Mouse (Mus musculus) hindbrain, embryonic 11.5 days (tissue): ENCODE results near the gene Sez6l. TPM values are rescaled to one million over a fixed set of nuclear protein-coding genes. Genes with fewer than 3 reads are reported as not detected.
"Not testable (repeated sequence)": the region's sequence is repeated elsewhere in the genome, so short reads cannot be mapped to it uniquely, and the experiment has no call there.

Experiments used
- ATAC-seq: fragments of 200-750 bp; cut with Nextera tagmentation; 2 replicates; pipeline ENCODE4 v1.8.0; 2017; ENCODE audit warnings: mild to moderate bottlenecking, moderate TSS enrichment, moderate library complexity; ENCODE audit not compliant: low FRiP score
- DNase-seq: peaks from one replicate; pipeline ENCODE4 v3.0.0-alpha.2; 2015; ENCODE audit warnings: low spot score
- H3K27ac ChIP-seq: fragments of 300-500 bp; sonication (generic); 2 replicates; pipeline ENCODE4 v1.5.1; 2014; ENCODE audit warnings: mild to moderate bottlenecking, low read depth, low read length
- H3K27me3 ChIP-seq: fragments of 300-500 bp; sonication (generic); 2 replicates; pipeline ENCODE4 v1.6.1; 2014; ENCODE audit warnings: mild to moderate bottlenecking, low read length, moderate library complexity, mixed read lengths; ENCODE audit not compliant: control insufficient read depth, insufficient read depth
- H3K36me3 ChIP-seq: fragments of 300-500 bp; sonication (generic); 2 replicates; pipeline ENCODE4 v1.6.1; 2014; ENCODE audit warnings: mild to moderate bottlenecking, low read length, moderate library complexity, mixed read lengths; ENCODE audit not compliant: control insufficient read depth, insufficient read depth
- H3K4me1 ChIP-seq: fragments of 300-500 bp; sonication (generic); replicated peaks from 2 replicates; pipeline ENCODE4 v1.6.1; 2014; ENCODE audit warnings: low read length, mixed read lengths; ENCODE audit not compliant: control insufficient read depth, insufficient read depth
- H3K4me2 ChIP-seq: fragments of 300-500 bp; sonication (generic); replicated peaks from 2 replicates; pipeline ENCODE4 v1.6.1; 2014; ENCODE audit warnings: mild to moderate bottlenecking, low read depth, low read length
- H3K4me3 ChIP-seq: fragments of 300-500 bp; sonication (generic); 2 replicates; pipeline ENCODE4 v1.5.1; 2014; ENCODE audit warnings: low read depth, low read length
- H3K9ac ChIP-seq: fragments of 300-500 bp; sonication (generic); 2 replicates; pipeline ENCODE4 v1.6.1; 2014; ENCODE audit warnings: low read depth, low read length
- H3K9me3 ChIP-seq: fragments of 300-500 bp; sonication (generic); 2 replicates; pipeline ENCODE4 v1.6.1; 2016; ENCODE audit warnings: low read length; ENCODE audit not compliant: control insufficient read depth
- WGBS: fragments of 180-500 bp; shearing (Covaris S2); extraction: QIAGEN DNeasy Blood & Tissue Kit; methylation state at CpG from one replicate; pipeline ENCODE4 v1.1.7; 2014; 5-methylcytosine and 5-hydroxymethylcytosine counted together
- polyA plus RNA-seq: library from polyadenylated mRNA; unstranded; fragments of >200 nt; fragmentation: Nextera tagmentation; extraction: Ambion mirVana; gene quantifications from 2 replicates; pipeline ENCODE4 v1.2.1, GENCODE M21; 2014

Sez6l gene
- polyA plus RNA-seq, 1 experiment from 2014 or later, result 5.1 TPM

DNA sequence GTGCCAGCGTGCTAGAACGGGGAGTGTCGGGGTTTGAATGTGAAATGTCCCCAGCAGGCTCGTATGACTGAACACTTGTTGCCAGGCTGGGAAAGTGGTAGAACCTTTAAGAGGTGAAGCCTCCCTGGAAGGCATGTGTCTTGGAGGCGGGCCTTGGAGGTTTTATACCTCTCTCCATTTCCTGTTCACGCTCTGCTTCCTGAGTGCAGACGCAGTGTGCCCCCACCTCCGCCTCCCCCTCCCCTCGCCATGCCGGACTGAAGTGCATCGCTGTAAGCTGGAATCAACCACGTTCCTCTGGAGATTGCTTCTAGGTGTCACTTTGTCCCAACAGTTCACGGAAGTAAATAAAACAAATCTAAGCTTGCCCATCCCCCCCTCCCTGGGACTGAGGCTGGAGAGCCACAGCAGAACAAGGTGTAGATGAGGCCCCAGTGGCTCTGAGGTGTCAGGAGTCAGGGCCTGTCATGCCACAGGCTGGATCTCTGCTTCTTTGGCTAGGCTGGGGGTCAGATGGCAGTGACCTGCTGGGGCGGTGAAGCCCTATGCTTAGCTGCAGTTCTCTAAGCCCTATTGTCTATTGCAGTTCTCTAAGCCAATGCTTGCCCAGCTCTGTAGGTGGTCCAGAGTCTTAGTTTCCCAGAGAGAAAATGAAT lies 145.7 kb downstream of the Sez6l start:
- Histone ChIP-seq H3K36me3 (no peaks in the 10 kb centered on the region), H3K9ac (no peak overlapping the region), H3K4me3 (no peak overlapping the region), H3K27ac (no peak overlapping the region), H3K4me1 (no peaks in the 10 kb centered on the region; the same call in 1 of the 2 replicates), H3K27me3 (0 out of 2 replicates have a peak, but pooled peaks cover 4% of the 10 kb centered on the region), H3K4me2 (no peak overlapping the region), H3K9me3 (no peaks in the 10 kb centered on the region)
- no peak for ATAC-seq
- 38% methylated on average over 14 of the region's 14 CpGs for WGBS
- DNase-seq, result no peak

GRCm38 (mm10) chr5:112428944-112429343 lies 148.0 kb downstream of the Sez6l start:
- Histone ChIP-seq H3K27me3 (0 out of 2 replicates have a peak, but pooled peaks cover 2% of the 10 kb centered on the region), H3K4me3 (no peak overlapping the region), H3K27ac (no peak overlapping the region), H3K36me3 (no peaks in the 10 kb centered on the region), H3K4me2 (0 out of 2 replicates have a peak overlapping the region, but pooled peaks have one; percentile 17), H3K9me3 (no peaks in the 10 kb centered on the region), H3K9ac (no peak overlapping the region), H3K4me1 (no peaks in the 10 kb centered on the region; the same call in 1 of the 2 replicates)
- WGBS, result 15% methylated on average over 19 of the region's 19 CpGs
- DNase-seq, result peak; percentile 84
- peak; percentile 25; the same call in 1 of the 2 replicates for ATAC-seq

- H3K9me3 ChIP-seq, result no peaks in the 10 kb centered on the region
- H3K4me1 ChIP-seq, result no peaks in the 10 kb centered on the region; the same call in 1 of the 2 replicates
- 47% methylated on average over 2 of the region's 2 CpGs for WGBS
- H3K27me3 ChIP-seq, result 0 out of 2 replicates have a peak, but pooled peaks cover 2% of the 10 kb centered on the region
- no peak overlapping the region for H3K4me3 ChIP-seq
- peak; percentile 84 for DNase-seq
- no peaks in the 10 kb centered on the region for H3K36me3 ChIP-seq
- ATAC-seq, result 0 out of 2 replicates have a peak, but pooled peaks have one; percentile 21
- H3K9ac ChIP-seq, result no peak overlapping the region
- no peak overlapping the region for H3K27ac ChIP-seq
- no peak overlapping the region for H3K4me2 ChIP-seq
These were observed 149.7 kb downstream of the Sez6l start for GRCm38 (mm10) chr5:112427283-112427682.

- Histone ChIP-seq H3K4me2 (no peak overlapping the region), H3K4me3 (no peak overlapping the region), H3K9me3 (no peaks in the 10 kb centered on the region), H3K36me3 (no peaks in the 10 kb centered on the region), H3K9ac (no peak overlapping the region), H3K27me3 (no peaks in the 10 kb centered on the region), H3K4me1 (no peaks in the 10 kb centered on the region; the same call in 1 of the 2 replicates), H3K27ac (no peak overlapping the region)
- ATAC-seq (no peak), DNase-seq (no peak)
- 88% methylated on average over 7 of the region's 7 CpGs for WGBS
These were observed 150.3 kb downstream of the Sez6l start for GRCm38 (mm10) chr5:112426635-112427034.

DNA sequence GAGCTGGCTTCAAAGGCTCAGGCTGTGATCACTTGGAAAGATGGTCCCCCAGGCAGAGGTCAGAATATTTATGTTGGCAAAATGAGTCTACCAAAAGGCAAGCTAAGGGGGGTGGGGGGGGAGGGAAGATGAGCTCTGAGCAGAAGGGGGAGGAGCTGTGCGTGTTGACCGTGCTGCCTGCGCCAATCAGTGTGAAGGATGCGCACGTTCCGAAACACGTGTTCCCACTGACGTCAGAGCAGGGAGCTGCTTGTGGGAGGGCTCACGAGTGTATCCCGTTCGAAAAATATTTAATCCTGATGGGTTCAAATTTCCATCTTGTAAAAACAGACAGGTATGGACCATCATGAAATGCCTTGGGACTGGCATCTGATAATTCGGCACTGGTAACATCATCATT lies 157.4 kb downstream of the Sez6l start:
- no peak overlapping the region for H3K4me3 ChIP-seq
- no peaks in the 10 kb centered on the region for H3K36me3 ChIP-seq
- H3K9me3 ChIP-seq, result no peaks in the 10 kb centered on the region
- H3K27me3 ChIP-seq, result no peaks in the 10 kb centered on the region
- ATAC-seq, result 0 out of 2 replicates have a peak, but pooled peaks have one; percentile 53
- H3K27ac ChIP-seq, result no peak overlapping the region
- H3K9ac ChIP-seq, result no peak overlapping the region
- 34% methylated on average over 12 of the region's 12 CpGs for WGBS
- 0 out of 2 replicates have a peak overlapping the region, but pooled peaks have one; percentile 3 for H3K4me2 ChIP-seq
- no peaks in the 10 kb centered on the region; the same call in 1 of the 2 replicates for H3K4me1 ChIP-seq
- peak; percentile 55 for DNase-seq

DNA sequence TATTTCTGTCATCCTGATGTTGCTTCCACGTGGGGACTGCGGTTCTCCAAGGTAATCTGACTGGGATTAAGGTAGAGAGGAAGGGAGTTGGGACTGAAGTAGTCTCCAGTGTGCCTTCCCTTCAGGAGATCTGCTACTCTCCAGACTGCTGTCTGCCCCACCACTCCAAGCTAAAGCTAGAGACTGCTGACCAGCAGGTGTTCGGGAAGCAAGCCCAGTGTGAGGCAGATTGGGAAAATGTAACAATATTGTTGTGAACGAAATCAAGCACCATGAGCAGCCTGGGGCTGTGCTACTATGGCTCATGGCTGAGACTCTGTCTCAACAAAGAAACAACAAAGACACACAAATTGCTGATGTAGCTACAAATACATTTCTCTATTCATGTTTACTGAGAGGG lies 159.0 kb downstream of the Sez6l start:
- no peaks in the 10 kb centered on the region; the same call in 1 of the 2 replicates for H3K4me1 ChIP-seq
- WGBS, result 62% methylated on average over 4 of the region's 4 CpGs
- no peak overlapping the region for H3K4me3 ChIP-seq
- H3K4me2 ChIP-seq, result no peak overlapping the region
- ATAC-seq (no peak), DNase-seq (no peak)
- no peaks in the 10 kb centered on the region for H3K36me3 ChIP-seq
- no peak overlapping the region for H3K27ac ChIP-seq
- no peaks in the 10 kb centered on the region for H3K27me3 ChIP-seq
- no peak overlapping the region for H3K9ac ChIP-seq
- no peaks in the 10 kb centered on the region for H3K9me3 ChIP-seq

GRCm38 (mm10) chr5:112416673-112417072 lies 160.3 kb downstream of the Sez6l start:
- 42% methylated on average over 5 of the region's 5 CpGs for WGBS
- Histone ChIP-seq H3K27me3 (no peaks in the 10 kb centered on the region), H3K9ac (no peak overlapping the region), H3K36me3 (no peaks in the 10 kb centered on the region), H3K4me2 (no peak overlapping the region), H3K4me3 (no peak overlapping the region), H3K27ac (peak overlapping the region; percentile 63; the same call in 1 of the 2 replicates), H3K9me3 (no peaks in the 10 kb centered on the region), H3K4me1 (peaks cover 2% of the 10 kb centered on the region; the same call in 1 of the 2 replicates)
- peak; percentile 61 for DNase-seq
- peak; percentile 60 for ATAC-seq

DNA sequence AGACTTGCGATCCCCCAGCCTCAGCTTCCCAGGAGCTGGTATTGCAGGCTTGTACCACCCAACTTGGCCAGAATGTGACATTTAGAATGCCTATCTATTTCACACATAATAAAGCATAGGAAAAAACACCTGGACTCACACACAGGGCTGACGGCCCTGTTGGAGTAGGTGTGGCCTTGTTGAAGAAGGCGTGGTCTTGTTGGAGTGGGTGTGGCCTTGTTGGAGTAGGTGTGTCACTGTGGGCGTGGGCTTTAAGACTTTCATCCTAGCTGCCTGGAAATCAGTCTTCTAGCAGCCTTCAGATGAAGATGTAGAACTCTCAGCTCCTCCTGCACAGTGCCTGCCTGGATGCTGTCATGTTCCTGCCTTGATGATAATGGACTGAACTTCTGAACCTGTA lies 164.2 kb downstream of the Sez6l start:
- 82% methylated on average over 4 of the region's 4 CpGs for WGBS
- not testable (repeated sequence) for H3K36me3 ChIP-seq, H3K27me3 ChIP-seq, H3K4me3 ChIP-seq, ATAC-seq, H3K27ac ChIP-seq, H3K4me1 ChIP-seq, H3K9ac ChIP-seq, DNase-seq, H3K4me2 ChIP-seq, H3K9me3 ChIP-seq
